Mouse (Mus musculus) brain, embryonic 14.5 days (tissue): ENCODE results near the gene Gls.

Experiments
- CTCF ChIP-seq: fragments of 200-500 bp; IDR thresholded peaks from 2 replicates; pipeline ENCODE4 v1.5.1; 2012; ENCODE audit warnings: inconsistent platforms, mild to moderate bottlenecking, moderate library complexity, borderline replicate concordance; ENCODE audit not compliant: insufficient read depth, insufficient read length; ENCODE audit errors: extremely low read depth
- POLR2A ChIP-seq: fragments of 200-500 bp; IDR thresholded peaks from 2 replicates; pipeline ENCODE4 v1.6.1; 2012; ENCODE audit warnings: mild to moderate bottlenecking, inconsistent platforms, borderline replicate concordance; ENCODE audit not compliant: poor library complexity, insufficient read depth, insufficient read length, severe bottlenecking; ENCODE audit errors: extremely low read depth

DNA sequence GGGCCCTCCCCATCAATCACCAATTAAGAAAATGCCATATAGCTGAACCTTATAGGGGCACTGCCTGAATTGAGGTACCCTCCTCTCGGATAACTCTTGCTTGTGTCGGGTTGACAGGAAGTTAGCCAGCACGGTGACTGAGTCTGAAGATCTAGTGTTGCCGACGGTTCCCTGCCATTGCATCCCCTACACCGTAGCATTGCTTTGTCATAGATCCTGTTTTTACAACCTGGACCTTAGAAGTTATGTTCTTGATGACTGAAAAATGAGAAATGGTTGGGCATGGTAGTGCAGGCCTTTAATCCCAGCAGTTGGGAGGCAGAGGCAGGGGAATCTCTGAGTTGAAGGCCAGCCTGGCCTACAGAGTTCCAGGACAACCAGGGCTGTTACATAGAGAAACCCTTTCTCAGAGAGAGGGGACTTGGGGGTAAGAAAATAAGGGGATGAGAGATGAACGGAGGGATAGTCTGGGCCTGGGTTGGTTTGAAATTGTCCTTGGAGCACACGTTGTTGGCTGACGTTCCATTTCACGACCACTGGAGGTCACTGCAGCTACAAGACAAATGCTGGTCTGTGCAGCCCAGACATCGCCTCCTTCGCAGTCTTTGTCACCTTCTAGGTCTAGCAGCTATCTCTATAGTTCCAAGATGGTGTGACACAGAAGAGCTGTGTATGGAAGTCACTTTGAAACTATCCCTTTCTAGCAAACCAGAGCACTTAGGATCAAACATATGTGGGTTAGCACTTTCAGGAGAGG lies 86.6 kb downstream of the Gls start:
- peak; percentile 90 for TF ChIP-seq CTCF
- TF ChIP-seq POLR2A = no peak
